Mouse (Mus musculus) heart, embryonic 13.5 days (tissue): ENCODE data around the gene Wdr20. TPM values are rescaled to one million over a fixed set of nuclear protein-coding genes. Genes with fewer than 3 reads are reported as not detected.
A peak's percentile ranks its signal among the peaks of the same experiment; 100 is the strongest.
"Not testable (repeated sequence)": the region's sequence is repeated elsewhere in the genome, so short reads cannot be mapped to it uniquely, and the experiment has no call there.

Source experiments
- ATAC-seq: fragments of 200-750 bp; cut with Nextera tagmentation; 2 replicates; pipeline ENCODE4 v1.8.0; 2017; ENCODE audit warnings: moderate TSS enrichment; ENCODE audit not compliant: insufficient number of reproducible peaks, low FRiP score, low TSS enrichment; ENCODE audit errors: extremely low read depth
- H3K27ac ChIP-seq: fragments of 300-500 bp; sonication (generic); replicated peaks from 2 replicates; pipeline ENCODE4 v1.5.1; 2015; ENCODE audit warnings: moderate library complexity, mild to moderate bottlenecking, inconsistent platforms
- H3K27me3 ChIP-seq: fragments of 300-500 bp; sonication (generic); replicated peaks from 2 replicates; pipeline ENCODE4 v1.6.1; 2015; ENCODE audit warnings: mild to moderate bottlenecking, inconsistent platforms
- H3K36me3 ChIP-seq: fragments of 300-500 bp; sonication (generic); 2 replicates; pipeline ENCODE4 v1.6.1; 2015; ENCODE audit warnings: mild to moderate bottlenecking, inconsistent platforms
- H3K4me1 ChIP-seq: fragments of 300-500 bp; sonication (generic); 2 replicates; pipeline ENCODE4 v1.6.1; 2015; ENCODE audit warnings: inconsistent platforms
- H3K4me2 ChIP-seq: fragments of 300-500 bp; sonication (generic); 2 replicates; pipeline ENCODE4 v1.6.1; 2015; ENCODE audit warnings: inconsistent platforms, mild to moderate bottlenecking, moderate library complexity
- H3K4me3 ChIP-seq: fragments of 300-500 bp; sonication (generic); 2 replicates; pipeline ENCODE4 v1.5.1; 2015; ENCODE audit warnings: moderate library complexity, mild to moderate bottlenecking, inconsistent platforms
- H3K9ac ChIP-seq: fragments of 300-500 bp; sonication (generic); 2 replicates; pipeline ENCODE4 v1.6.1; 2015; ENCODE audit warnings: inconsistent platforms, mild to moderate bottlenecking, moderate library complexity
- H3K9me3 ChIP-seq: fragments of 300-500 bp; sonication (generic); 2 replicates; pipeline ENCODE4 v1.6.1; 2016; ENCODE audit warnings: inconsistent platforms
- WGBS: fragments of 180-500 bp; shearing (Covaris S2); methylation state at CpG from one replicate; pipeline ENCODE4 v1.1.7; 2015; ENCODE audit warnings: mixed read lengths; 5-methylcytosine and 5-hydroxymethylcytosine counted together
- polyA plus RNA-seq: library from polyadenylated mRNA; unstranded; fragments of >200 nt; fragmentation: Nextera tagmentation; extraction: Ambion mirVana; gene quantifications from 2 replicates; pipeline ENCODE4 v1.2.1, GENCODE M21; 2015

Wdr20 gene
- polyA plus RNA-seq, 1 experiment from 2014 or later, result 14.5 TPM

DNA sequence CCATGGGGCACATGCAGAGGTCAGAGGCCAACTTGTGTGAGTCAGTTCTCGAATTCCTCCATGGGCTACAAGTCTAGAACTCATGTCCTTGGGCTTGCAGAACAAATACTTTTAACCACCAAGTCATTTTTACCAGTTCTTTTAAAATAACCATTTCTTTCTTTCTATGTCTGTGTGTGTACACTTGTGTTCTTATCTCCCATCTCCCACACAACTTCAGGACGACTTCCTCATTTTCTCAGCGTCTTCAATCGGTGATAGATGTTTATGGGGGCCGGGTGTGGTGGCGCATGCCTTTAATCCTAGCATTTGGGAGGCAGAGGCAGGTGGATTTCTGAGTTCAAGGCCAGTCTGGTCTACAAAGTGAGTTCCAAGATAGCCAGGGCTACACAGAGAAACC, 23.5 kb upstream of the Wdr20 start:
- ATAC-seq, result no peak
- peaks cover 6% of the 10 kb centered on the region for H3K27me3 ChIP-seq
- 86% methylated on average over 6 of the region's 6 CpGs for WGBS
- no peaks in the 10 kb centered on the region for H3K4me1 ChIP-seq
- H3K4me2 ChIP-seq, result no peak overlapping the region
- peaks cover 6% of the 10 kb centered on the region; the same call in 1 of the 2 replicates for H3K9me3 ChIP-seq
- no peak overlapping the region for H3K27ac ChIP-seq
- H3K4me3 ChIP-seq, result no peak overlapping the region
- H3K36me3 ChIP-seq, result no peaks in the 10 kb centered on the region
- no peak overlapping the region for H3K9ac ChIP-seq

DNA sequence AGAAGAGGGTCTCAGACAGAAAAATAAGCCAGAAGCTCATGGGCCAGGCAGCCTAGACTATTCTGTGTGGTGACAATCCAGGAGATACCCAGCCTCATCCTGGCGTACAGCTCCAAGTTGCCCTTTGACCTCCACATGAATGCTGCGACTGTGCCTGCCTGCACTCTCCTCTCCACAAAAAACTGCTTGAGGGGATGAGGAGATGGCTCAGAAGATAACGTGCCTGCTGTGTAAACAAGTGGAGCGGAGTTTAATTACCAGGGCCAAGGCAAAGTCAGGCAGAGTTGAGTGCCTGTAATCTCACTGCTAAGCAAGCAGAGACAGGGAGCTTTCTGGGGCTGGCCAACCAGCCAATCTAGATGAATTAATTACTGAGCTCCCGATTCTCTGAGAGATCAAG, 21.7 kb upstream of the Wdr20 start:
- Histone ChIP-seq H3K9ac (no peak overlapping the region), H3K4me2 (no peak overlapping the region), H3K36me3 (no peaks in the 10 kb centered on the region), H3K27me3 (peaks cover 16% of the 10 kb centered on the region), H3K4me1 (no peaks in the 10 kb centered on the region), H3K4me3 (no peak overlapping the region), H3K27ac (no peak overlapping the region), H3K9me3 (peaks cover 6% of the 10 kb centered on the region; the same call in 1 of the 2 replicates)
- no peak for ATAC-seq
- 25% methylated on average over 5 of the region's 5 CpGs for WGBS

DNA sequence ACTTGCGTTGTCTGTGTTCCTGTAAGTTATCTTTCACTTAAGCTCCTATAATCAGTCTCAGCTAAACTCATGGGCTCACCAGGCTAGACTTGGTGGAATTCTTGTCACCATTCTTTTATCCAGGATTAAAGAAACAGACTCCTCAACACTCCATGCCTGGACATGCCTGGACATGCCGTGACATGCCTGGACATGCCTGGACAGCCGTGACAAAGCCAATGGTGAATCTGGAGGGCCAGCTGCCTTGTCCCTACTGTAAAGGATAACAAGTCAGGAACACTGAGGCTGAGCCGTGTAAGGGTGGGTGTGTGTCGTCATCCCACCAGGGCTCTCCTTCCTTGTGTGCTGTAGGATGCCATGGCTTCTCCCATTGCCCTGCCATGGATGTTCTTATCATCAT, 12.7 kb upstream of the Wdr20 start:
- H3K9me3 ChIP-seq, result no peaks in the 10 kb centered on the region
- H3K4me1 ChIP-seq, result no peaks in the 10 kb centered on the region
- peaks cover 16% of the 10 kb centered on the region for H3K27me3 ChIP-seq
- no peak overlapping the region for H3K27ac ChIP-seq
- no peaks in the 10 kb centered on the region for H3K36me3 ChIP-seq
- H3K4me2 ChIP-seq, result no peak overlapping the region
- WGBS, result 88% methylated on average over 5 of the region's 5 CpGs
- ATAC-seq, result no peak
- no peak overlapping the region for H3K9ac ChIP-seq
- no peak overlapping the region for H3K4me3 ChIP-seq

DNA sequence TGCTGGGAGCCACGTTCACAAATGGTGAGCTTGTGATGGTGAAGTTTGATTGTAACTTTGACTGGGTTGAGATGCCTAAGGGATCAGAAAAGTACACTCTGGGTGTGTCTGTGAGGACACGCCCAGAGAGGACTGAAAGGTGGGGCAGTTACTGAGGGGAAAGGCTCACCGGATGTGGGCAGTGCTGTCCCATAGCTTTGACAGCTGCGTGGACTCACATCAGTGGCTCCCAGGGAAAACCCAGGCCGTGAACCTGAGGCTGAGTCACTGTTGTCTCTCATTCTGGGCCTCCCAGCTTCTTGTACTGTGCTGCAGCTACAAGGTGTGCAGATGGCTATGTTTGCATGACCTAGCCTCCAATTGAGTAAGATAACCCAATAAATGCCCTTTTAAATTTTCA, 12.3 kb upstream of the Wdr20 start:
- Histone ChIP-seq H3K4me2 (no peak overlapping the region), H3K4me1 (no peaks in the 10 kb centered on the region), H3K9me3 (no peaks in the 10 kb centered on the region), H3K27ac (no peak overlapping the region), H3K36me3 (no peaks in the 10 kb centered on the region), H3K9ac (no peak overlapping the region), H3K27me3 (peaks cover 12% of the 10 kb centered on the region), H3K4me3 (no peak overlapping the region)
- ATAC-seq, result no peak
- 74% methylated on average over 5 of the region's 5 CpGs for WGBS

DNA sequence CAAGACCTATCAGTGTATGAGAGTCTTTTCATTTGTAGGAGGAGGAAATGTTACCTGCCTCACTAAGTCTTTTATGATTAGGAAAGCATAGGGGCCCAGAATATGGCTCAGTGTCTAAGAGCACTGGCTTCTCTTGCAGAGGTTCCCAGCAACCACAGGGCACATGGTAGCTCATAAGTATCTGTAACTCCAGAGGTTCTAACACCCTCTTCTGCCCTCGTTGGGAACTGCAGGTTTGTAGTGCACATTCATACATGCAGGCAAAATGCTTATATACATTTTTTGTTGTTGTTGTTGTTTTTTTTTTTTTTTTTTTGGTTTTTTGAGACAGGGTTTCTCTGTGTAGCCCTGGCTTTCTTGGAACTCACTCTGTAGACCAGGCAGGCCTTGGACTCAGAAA, 11.3 kb upstream of the Wdr20 start:
- Histone ChIP-seq H3K36me3 (no peaks in the 10 kb centered on the region), H3K4me3 (no peak overlapping the region), H3K27me3 (peaks cover 10% of the 10 kb centered on the region; the same call in 1 of the 2 replicates), H3K4me1 (no peaks in the 10 kb centered on the region), H3K9ac (no peak overlapping the region), H3K27ac (no peak overlapping the region), H3K9me3 (no peaks in the 10 kb centered on the region), H3K4me2 (no peak overlapping the region)
- no peak for ATAC-seq
- 55% methylated on average over 1 of the region's 1 CpGs for WGBS

DNA sequence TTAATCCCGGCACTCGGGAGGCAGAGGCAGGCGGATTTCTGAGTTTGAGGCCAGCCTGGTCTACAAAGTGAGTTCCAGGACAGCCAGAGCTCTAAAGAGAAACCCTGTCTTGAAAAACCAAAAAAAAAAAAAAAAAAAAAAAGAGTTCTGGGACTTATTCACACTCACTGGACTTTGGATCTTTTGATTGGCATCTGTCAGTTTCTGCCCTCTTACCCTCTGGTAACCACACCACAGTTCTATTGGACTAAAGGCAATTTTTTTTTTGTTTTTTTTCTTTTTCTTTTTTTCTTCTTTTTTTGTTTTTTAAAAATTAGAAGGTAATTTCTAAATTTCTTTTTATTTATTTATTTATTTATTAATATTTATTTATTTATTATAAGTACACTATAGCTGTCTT, 4.5 kb upstream of the Wdr20 start:
- not testable (repeated sequence) for H3K4me3 ChIP-seq, H3K27ac ChIP-seq, H3K36me3 ChIP-seq, ATAC-seq, H3K9me3 ChIP-seq, H3K9ac ChIP-seq, H3K4me1 ChIP-seq, H3K4me2 ChIP-seq
- WGBS, result 92% methylated on average over 3 of the region's 3 CpGs
- peaks cover 23% of the 10 kb centered on the region for H3K27me3 ChIP-seq

DNA sequence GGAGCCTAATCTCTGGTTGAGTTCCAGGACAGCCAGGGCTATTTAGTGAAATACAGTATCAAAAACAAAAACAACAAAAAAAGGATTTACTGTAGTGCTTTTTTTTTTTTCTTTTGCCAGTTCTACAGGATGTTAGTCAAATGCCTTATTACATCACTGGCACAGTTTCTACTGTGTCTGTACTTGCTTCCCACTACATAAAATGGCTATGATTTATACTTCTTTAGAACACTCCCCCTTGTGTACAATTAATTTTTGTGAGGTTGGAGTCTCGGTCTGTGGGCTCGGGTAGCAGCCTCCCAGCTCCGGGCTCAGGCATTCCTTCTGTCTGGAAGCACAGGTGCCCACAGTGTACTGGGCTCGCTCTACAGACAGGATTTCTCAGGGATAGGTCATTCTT, 1.1 kb upstream of the Wdr20 start:
- H3K9me3 ChIP-seq, result no peaks in the 10 kb centered on the region
- no peak for ATAC-seq
- WGBS, result 22% methylated on average over 4 of the region's 4 CpGs
- peak overlapping the region; percentile 83 for H3K9ac ChIP-seq
- no peak overlapping the region for H3K27ac ChIP-seq
- peak overlapping the region; percentile 91 for H3K4me2 ChIP-seq
- H3K4me1 ChIP-seq, result peaks cover 19% of the 10 kb centered on the region
- H3K36me3 ChIP-seq, result no peaks in the 10 kb centered on the region
- H3K27me3 ChIP-seq, result peaks cover 13% of the 10 kb centered on the region
- peak overlapping the region; percentile 90 for H3K4me3 ChIP-seq

DNA sequence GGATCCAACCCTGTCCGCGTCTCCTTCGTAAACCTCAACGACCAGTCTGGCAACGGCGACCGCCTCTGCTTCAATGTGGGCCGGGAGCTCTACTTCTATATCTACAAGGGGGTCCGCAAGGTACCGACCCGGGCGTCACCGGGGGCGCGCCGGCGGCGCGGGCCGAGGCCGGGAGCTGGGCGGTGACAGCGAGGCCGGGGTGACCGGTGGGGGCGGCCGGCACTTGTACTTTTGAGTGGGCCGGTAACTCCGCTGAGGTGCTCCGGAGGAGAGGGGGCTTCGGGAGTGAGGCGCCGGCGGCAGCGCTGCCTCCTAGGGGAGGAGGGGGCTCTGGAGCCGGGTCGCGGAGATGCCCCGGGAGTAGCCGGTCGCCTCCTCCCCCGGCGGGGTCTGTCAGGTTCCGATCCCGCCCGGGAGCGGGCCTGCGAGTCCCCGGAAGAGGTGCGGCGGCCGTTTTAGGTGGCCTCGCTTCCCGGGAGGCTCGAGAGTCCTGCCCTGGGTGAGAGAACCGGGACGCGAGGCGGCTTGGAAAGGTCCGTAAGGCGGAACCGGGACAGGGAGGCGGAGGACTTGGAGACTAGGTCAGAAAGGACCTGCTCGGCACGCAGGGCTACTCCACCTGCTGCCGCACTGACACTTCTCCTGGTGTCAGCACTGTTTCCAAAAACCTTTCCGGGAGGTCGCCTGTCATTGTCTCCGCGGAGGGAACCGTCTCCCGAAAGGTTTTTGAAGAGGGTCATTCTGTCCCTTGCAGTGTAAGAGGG, 596 bp downstream of the Wdr20 start:
- no peaks in the 10 kb centered on the region for H3K9me3 ChIP-seq
- H3K27me3 ChIP-seq, result peaks cover 13% of the 10 kb centered on the region
- peak; percentile 26; the same call in 1 of the 2 replicates for ATAC-seq
- peaks cover 12% of the 10 kb centered on the region; the same call in 1 of the 2 replicates for H3K36me3 ChIP-seq
- peaks cover 19% of the 10 kb centered on the region for H3K4me1 ChIP-seq
- under 1% methylated on average over 72 of the region's 72 CpGs for WGBS
- H3K4me2 ChIP-seq, result peak overlapping the region; percentile 91
- peak overlapping the region; percentile 90 for H3K4me3 ChIP-seq
- H3K9ac ChIP-seq, result peak overlapping the region; percentile 91
- H3K27ac ChIP-seq, result peak overlapping the region; percentile 82

DNA sequence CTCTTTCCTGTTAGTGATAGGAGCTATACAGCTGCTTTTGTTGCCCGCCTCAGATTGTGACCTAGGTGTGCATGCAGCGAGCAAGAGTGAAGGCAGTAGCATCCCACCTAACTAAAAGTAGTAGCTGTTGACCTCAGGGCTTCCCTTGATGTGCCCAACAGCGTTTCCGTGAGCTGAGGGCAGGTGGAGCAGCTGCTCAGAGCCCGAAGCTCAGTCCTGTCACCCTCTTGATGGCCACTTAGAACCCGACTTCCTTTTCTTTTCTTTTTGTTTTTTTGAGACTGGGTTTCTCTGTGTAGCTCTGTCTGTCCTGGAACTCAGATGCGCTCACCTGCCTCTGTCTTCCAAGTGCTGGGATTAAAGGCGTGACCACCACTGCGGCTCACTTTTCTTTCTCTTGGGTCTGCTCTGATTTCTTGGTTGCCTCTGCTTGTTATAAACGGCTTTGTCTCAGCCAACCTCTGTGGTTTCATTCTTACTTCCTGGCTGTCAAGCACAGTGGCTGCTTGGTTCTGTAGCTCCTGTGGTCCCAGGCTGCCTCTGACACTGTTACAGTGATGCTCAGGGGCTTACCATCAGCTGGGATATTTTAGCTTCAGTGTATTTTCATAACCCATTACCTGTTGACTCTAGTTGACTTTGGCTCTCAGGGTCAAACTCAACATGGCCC, 13.2 kb downstream of the Wdr20 start:
- Histone ChIP-seq H3K36me3 (peaks cover 27% of the 10 kb centered on the region), H3K9ac (no peak overlapping the region), H3K9me3 (peaks cover 3% of the 10 kb centered on the region), H3K4me3 (no peak overlapping the region), H3K27me3 (no peaks in the 10 kb centered on the region), H3K4me2 (no peak overlapping the region), H3K4me1 (no peaks in the 10 kb centered on the region), H3K27ac (no peak overlapping the region)
- WGBS, result 74% methylated on average over 10 of the region's 10 CpGs
- no peak for ATAC-seq

DNA sequence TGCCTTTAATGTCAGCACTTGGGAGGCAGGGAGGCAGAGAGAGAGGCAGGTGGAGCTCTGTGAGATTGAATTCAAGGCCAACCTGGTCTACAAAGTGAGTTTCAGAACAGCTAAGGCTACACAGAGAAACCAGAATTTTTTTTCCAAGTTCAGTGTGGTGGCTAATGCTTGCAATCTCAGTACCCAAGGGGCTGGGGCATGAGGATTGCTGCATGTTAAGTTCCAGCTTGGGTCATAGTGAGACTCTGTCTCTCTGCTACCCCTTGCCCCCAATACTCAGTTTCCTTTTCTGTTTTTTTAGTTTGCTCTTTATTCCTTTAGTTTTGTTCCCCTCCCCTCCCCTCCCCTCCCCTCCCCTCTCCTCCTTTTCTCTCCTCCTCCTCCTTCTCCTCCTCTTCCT, 15.0 kb downstream of the Wdr20 start:
- Histone ChIP-seq H3K27me3 (no peaks in the 10 kb centered on the region), H3K4me3 (no peak overlapping the region), H3K27ac (no peak overlapping the region), H3K9ac (no peak overlapping the region), H3K4me2 (no peak overlapping the region), H3K4me1 (peaks cover 13% of the 10 kb centered on the region), H3K36me3 (peaks cover 29% of the 10 kb centered on the region), H3K9me3 (peaks cover 3% of the 10 kb centered on the region)
- ATAC-seq, result no peak

DNA sequence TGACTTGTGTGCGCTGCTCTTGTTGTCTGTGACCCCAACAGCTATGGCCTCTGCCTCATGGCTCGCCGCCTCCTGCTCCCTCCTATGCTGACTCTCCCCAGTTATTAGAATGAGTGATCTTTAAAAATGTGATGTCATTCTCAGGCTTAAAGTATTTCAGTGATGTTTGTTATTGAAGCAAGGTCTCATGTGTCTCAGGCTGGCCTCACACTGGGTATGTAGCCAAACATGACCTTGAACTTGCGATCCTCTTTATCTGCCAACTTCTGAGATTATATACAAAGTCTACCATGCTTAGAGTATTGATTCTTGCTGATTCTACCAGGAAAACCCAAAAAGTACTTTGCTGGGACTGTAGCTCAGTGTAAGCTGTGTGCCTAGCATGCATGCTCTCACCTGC, 16.2 kb downstream of the Wdr20 start:
- Histone ChIP-seq H3K4me3 (no peak overlapping the region), H3K4me1 (peaks cover 13% of the 10 kb centered on the region), H3K27me3 (no peaks in the 10 kb centered on the region), H3K27ac (no peak overlapping the region), H3K36me3 (peaks cover 29% of the 10 kb centered on the region), H3K4me2 (no peak overlapping the region), H3K9me3 (peaks cover 3% of the 10 kb centered on the region), H3K9ac (no peak overlapping the region)
- ATAC-seq, result no peak
- WGBS, result 96% methylated on average over 4 of the region's 4 CpGs

DNA sequence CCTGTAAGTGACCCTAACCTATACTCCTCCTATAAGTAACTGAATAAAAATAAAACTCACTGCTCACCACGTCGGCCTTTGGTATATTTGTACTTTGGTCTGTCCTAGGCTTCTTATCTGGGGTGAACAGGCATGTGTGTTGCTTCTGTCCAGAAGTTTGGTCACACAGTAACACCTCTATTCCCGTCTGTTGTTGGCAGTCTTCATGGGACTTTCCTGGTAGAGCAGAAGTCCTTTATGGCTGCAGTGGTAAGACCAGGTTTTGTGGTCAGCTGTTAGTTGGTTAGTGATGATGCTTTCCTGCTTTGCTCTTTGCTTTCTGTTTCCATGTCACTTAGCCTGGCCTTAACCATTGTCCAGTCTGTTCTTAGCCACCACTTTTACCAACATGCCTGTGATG, 19.4 kb downstream of the Wdr20 start:
- H3K9ac ChIP-seq, result 0 out of 2 replicates have a peak overlapping the region, but pooled peaks have one; percentile 44
- H3K4me2 ChIP-seq, result no peak overlapping the region
- H3K36me3 ChIP-seq, result peaks cover 29% of the 10 kb centered on the region
- no peak overlapping the region for H3K4me3 ChIP-seq
- peaks cover 3% of the 10 kb centered on the region for H3K9me3 ChIP-seq
- ATAC-seq, result no peak
- 38% methylated on average over 3 of the region's 3 CpGs for WGBS
- H3K27me3 ChIP-seq, result no peaks in the 10 kb centered on the region
- H3K27ac ChIP-seq, result 0 out of 2 replicates have a peak overlapping the region, but pooled peaks have one; percentile 5
- H3K4me1 ChIP-seq, result peaks cover 16% of the 10 kb centered on the region
